Mouse (Mus musculus) embryonic facial prominence, embryonic 14.5 days (tissue): ENCODE results near the gene Sspo. TPM values are rescaled to one million over a fixed set of nuclear protein-coding genes. Genes with fewer than 3 reads are reported as not detected.

ENCODE experiments used
- ATAC-seq: fragments of 200-750 bp; cut with Nextera tagmentation; 2 replicates; pipeline ENCODE4 v1.8.0; 2017; ENCODE audit warnings: low read depth, moderate number of reproducible peaks, moderate TSS enrichment
- DNase-seq: peaks from one replicate; pipeline ENCODE4 v3.0.0-alpha.2; 2015; ENCODE audit warnings: low spot score
- H3K27ac ChIP-seq: fragments of 300-500 bp; sonication (generic); replicated peaks from 2 replicates; pipeline ENCODE4 v1.5.1; 2014; ENCODE audit warnings: low read depth, mild to moderate bottlenecking, low read length, moderate library complexity
- H3K27me3 ChIP-seq: fragments of 300-500 bp; sonication (generic); replicated peaks from 2 replicates; pipeline ENCODE4 v1.6.1; 2014; ENCODE audit warnings: low read length; ENCODE audit not compliant: control insufficient read depth, insufficient read depth
- H3K36me3 ChIP-seq: fragments of 300-500 bp; sonication (generic); 2 replicates; pipeline ENCODE4 v1.6.1; 2014; ENCODE audit warnings: low read length, mixed read lengths; ENCODE audit not compliant: control insufficient read depth, insufficient read depth
- H3K4me1 ChIP-seq: fragments of 300-500 bp; sonication (generic); 2 replicates; pipeline ENCODE4 v1.6.1; 2014; ENCODE audit warnings: antibody characterized with exemption, low read length; ENCODE audit not compliant: control insufficient read depth, insufficient read depth
- H3K4me2 ChIP-seq: fragments of 300-500 bp; sonication (generic); 2 replicates; pipeline ENCODE4 v1.6.1; 2014; ENCODE audit warnings: low read depth, mild to moderate bottlenecking, low read length, moderate library complexity, mixed read lengths
- H3K4me3 ChIP-seq: fragments of 300-500 bp; sonication (generic); 2 replicates; pipeline ENCODE4 v1.5.1; 2014; ENCODE audit warnings: low read depth, mild to moderate bottlenecking, low read length
- H3K9ac ChIP-seq: fragments of 300-500 bp; sonication (generic); 2 replicates; pipeline ENCODE4 v1.6.1; 2014; ENCODE audit warnings: low read depth, mild to moderate bottlenecking, low read length, moderate library complexity, mixed read lengths
- H3K9me3 ChIP-seq: fragments of 300-500 bp; sonication (generic); 2 replicates; pipeline ENCODE4 v1.6.1; 2016; ENCODE audit warnings: low read length; ENCODE audit not compliant: control insufficient read depth
- WGBS: fragments of 180-500 bp; shearing (Covaris S2); extraction: QIAGEN DNeasy Blood & Tissue Kit; methylation state at CpG from one replicate; pipeline ENCODE4 v1.1.7; 2014; 5-methylcytosine and 5-hydroxymethylcytosine counted together
- microRNA-seq: library from miRNA; unstranded; fragments of <30 nt; microRNA quantifications from one replicate; pipeline ENCODE4, GENCODE M21; 2016; ENCODE audit warnings: borderline number of aligned reads
- polyA plus RNA-seq: library from polyadenylated mRNA; unstranded; fragments of >200 nt; fragmentation: Nextera tagmentation; extraction: Ambion mirVana; gene quantifications from 2 replicates; pipeline ENCODE4 v1.2.1, GENCODE M21; 2014

Sspo gene
- polyA plus RNA-seq, 1 experiment from 2014 or later = 1.1 TPM

GRCm38 (mm10) chr6:48546271-48546670, 98.2 kb downstream of the Sspo start:
- DNase-seq (peak; percentile 25), ATAC-seq (no peak)
- Histone ChIP-seq H3K36me3 (no peaks in the 10 kb centered on the region), H3K27me3 (no peaks in the 10 kb centered on the region), H3K4me1 (peaks cover 10% of the 10 kb centered on the region; the same call in 1 of the 2 replicates), H3K4me3 (no peak overlapping the region), H3K9ac (no peak overlapping the region), H3K4me2 (no peak overlapping the region), H3K9me3 (no peaks in the 10 kb centered on the region), H3K27ac (no peak overlapping the region)
- WGBS = 63% methylated on average over 1 of the region's 1 CpGs

- no peak overlapping the region for H3K4me2 ChIP-seq
- peaks cover 4% of the 10 kb centered on the region; the same call in 1 of the 2 replicates for H3K4me1 ChIP-seq
- H3K4me3 ChIP-seq = no peak overlapping the region
- H3K27ac ChIP-seq = no peak overlapping the region
- H3K27me3 ChIP-seq = no peaks in the 10 kb centered on the region
- 30% methylated on average over 4 of the region's 4 CpGs for WGBS
- no peaks in the 10 kb centered on the region for H3K36me3 ChIP-seq
- DNase-seq (peak; percentile 30), ATAC-seq (no peak)
- no peaks in the 10 kb centered on the region for H3K9me3 ChIP-seq
- H3K9ac ChIP-seq = no peak overlapping the region
Measured at GRCm38 (mm10) chr6:48546858-48547257, 98.8 kb downstream of the Sspo start.

DNA sequence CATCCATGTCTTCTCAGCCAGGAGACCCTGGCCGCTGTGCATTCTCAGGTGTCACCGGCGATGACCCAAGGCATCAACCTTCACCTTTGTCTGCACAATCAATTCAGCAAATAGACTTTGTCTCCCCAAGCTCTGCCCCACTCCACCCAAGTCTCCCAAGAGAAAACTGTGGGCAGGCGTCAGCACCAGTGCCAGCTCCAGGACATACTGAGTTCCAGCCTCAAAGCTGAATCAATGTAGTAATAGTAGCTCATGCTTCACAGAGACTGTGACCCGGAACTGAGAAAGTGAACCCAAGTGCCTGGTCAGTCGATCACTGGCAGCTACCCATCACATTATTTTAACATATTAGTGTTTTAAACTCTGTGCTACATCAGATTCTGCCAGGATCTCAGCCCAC, 100.3 kb downstream of the Sspo start:
- H3K4me2 ChIP-seq = no peak overlapping the region
- no peak overlapping the region for H3K27ac ChIP-seq
- ATAC-seq (no peak), DNase-seq (no peak)
- H3K27me3 ChIP-seq = no peaks in the 10 kb centered on the region
- H3K4me3 ChIP-seq = no peak overlapping the region
- H3K9me3 ChIP-seq = no peaks in the 10 kb centered on the region
- H3K36me3 ChIP-seq = no peaks in the 10 kb centered on the region
- H3K9ac ChIP-seq = no peak overlapping the region
- WGBS = 87% methylated on average over 6 of the region's 6 CpGs
- no peaks in the 10 kb centered on the region for H3K4me1 ChIP-seq

Small RNAs within 50 kb of the gene (microRNA-seq; reads per million reads assigned to microRNA genes)
- not detected for gene Gm24325

Other genes with a start within 250 kb of the Sspo start
- 18.0 and 23.0 TPM in 2 replicates for gene Krba1, start 52.6 kb upstream of the Sspo start, polyA plus RNA-seq
- 22.1 and 25.4 TPM in 2 replicates for gene Zfp467, start 2.4 kb upstream of the Sspo start, polyA plus RNA-seq
- gene Atp6v0e2, start 89.4 kb downstream of the Sspo start, polyA plus RNA-seq = 22.8 TPM in 2 replicates
- gene Lrrc61, start 106.6 kb downstream of the Sspo start, polyA plus RNA-seq = 6.7 and 6.8 TPM in 2 replicates
- 21.9 and 29.1 TPM in 2 replicates for gene Rarres2, start 124.6 kb downstream of the Sspo start, polyA plus RNA-seq
- not detected in 2 replicates for gene Gm45021, start 141.4 kb downstream of the Sspo start, polyA plus RNA-seq
- gene Repin1, start 145.7 kb downstream of the Sspo start, polyA plus RNA-seq = 23.1 and 23.4 TPM in 2 replicates
- not detected in 2 replicates for gene Gm44965, start 145.7 kb downstream of the Sspo start, polyA plus RNA-seq
- gene Zfp775, start 153.8 kb downstream of the Sspo start, polyA plus RNA-seq = 5.9 and 6.1 TPM in 2 replicates
- gene AI854703, start 178.5 kb downstream of the Sspo start, polyA plus RNA-seq = 0.77 and 0.90 TPM in 2 replicates
- gene Gimap8, start 199.0 kb downstream of the Sspo start, polyA plus RNA-seq = 0.46 and 0.93 TPM in 2 replicates
- gene Gimap9, start 227.9 kb downstream of the Sspo start, polyA plus RNA-seq = 7.4 and 9.1 TPM in 2 replicates
- 12.6 and 13.3 TPM in 2 replicates for gene Gimap4, start 236.3 kb downstream of the Sspo start, polyA plus RNA-seq